Mouse (Mus musculus) megakaryocyte, embryonic 14.5 days (primary cell): ENCODE measurements around the gene 1700019N19Rik. TPM values are rescaled to one million over a fixed set of nuclear protein-coding genes. Genes with fewer than 3 reads are reported as not detected.

Experiments
- H3K27me3 ChIP-seq: replicated peaks from 2 replicates; pipeline ENCODE3; 2012; ENCODE audit warnings: inconsistent platforms
- H3K36me3 ChIP-seq: replicated peaks from 2 replicates; pipeline ENCODE3; 2012; ENCODE audit warnings: low read length, inconsistent platforms, mixed read lengths
- H3K4me1 ChIP-seq: 2 replicates; pipeline ENCODE4 v1.6.1; 2012; ENCODE audit warnings: inconsistent platforms
- H3K4me3 ChIP-seq: replicated peaks from 2 replicates; pipeline ENCODE3; 2012; ENCODE audit warnings: moderate library complexity, mild to moderate bottlenecking, inconsistent platforms
- H3K9me3 ChIP-seq: 2 replicates; pipeline ENCODE4 v1.6.1; 2012; ENCODE audit warnings: inconsistent platforms
- FLI1 ChIP-seq: IDR thresholded peaks from 2 replicates; pipeline ENCODE4 v1.6.1; 2012; ENCODE audit warnings: low read length, inconsistent platforms, mixed read lengths
- GATA1 ChIP-seq: IDR thresholded peaks from 3 replicates; pipeline ENCODE4 v1.6.1; 2012; ENCODE audit warnings: mixed read lengths, low read length, inconsistent platforms, borderline replicate concordance
- polyA plus RNA-seq: library from polyadenylated mRNA; stranded (reverse); fragments of >175 nt; gene quantifications from 2 replicates; pipeline ENCODE4 v1.2.3, GENCODE M21; 2012; ENCODE audit warnings: low replicate concordance; ENCODE audit not compliant: insufficient read depth

1700019N19Rik gene
- polyA plus RNA-seq, 1 experiment = not detected

DNA sequence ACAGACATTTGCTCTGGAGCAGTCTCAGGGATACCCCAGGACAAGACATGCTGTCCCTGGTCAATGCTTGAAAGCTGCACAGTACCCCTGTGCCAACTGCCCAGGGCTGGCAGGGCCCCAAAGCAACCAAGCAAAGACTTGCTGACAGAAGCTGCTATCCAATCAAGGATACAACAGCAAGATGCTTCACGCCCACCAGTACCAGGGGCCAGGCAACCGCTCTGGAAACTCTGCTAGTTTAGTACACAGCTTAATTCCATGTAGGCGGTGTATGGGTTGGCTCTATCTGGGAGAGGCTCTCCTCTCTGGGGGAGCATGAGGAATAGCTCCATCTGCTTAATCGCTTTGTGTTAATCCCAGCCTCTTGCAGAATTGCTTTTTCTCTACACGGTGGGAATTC, 35.3 kb upstream of the 1700019N19Rik start:
- TF ChIP-seq GATA1 (no peak), FLI1 (no peak)
- H3K36me3 ChIP-seq = no peaks in the 10 kb centered on the region
- H3K4me3 ChIP-seq = no peak overlapping the region
- peaks cover 1% of the 10 kb centered on the region for H3K27me3 ChIP-seq
- H3K9me3 ChIP-seq = no peaks in the 10 kb centered on the region
- H3K4me1 ChIP-seq = no peaks in the 10 kb centered on the region

GRCm38 (mm10) chr19:58827656-58828055, 33.4 kb upstream of the 1700019N19Rik start:
- H3K9me3 ChIP-seq = no peaks in the 10 kb centered on the region
- TF ChIP-seq GATA1 = no peak
- TF ChIP-seq FLI1 = no peak
- H3K36me3 ChIP-seq = no peaks in the 10 kb centered on the region
- no peaks in the 10 kb centered on the region for H3K4me1 ChIP-seq
- H3K27me3 ChIP-seq = peaks cover 1% of the 10 kb centered on the region
- H3K4me3 ChIP-seq = no peak overlapping the region

- no peak for TF ChIP-seq GATA1
- no peak for TF ChIP-seq FLI1
Observed at GRCm38 (mm10) chr19:58824316-58824715, 30.1 kb upstream of the 1700019N19Rik start.

GRCm38 (mm10) chr19:58823301-58823700, 29.0 kb upstream of the 1700019N19Rik start:
- Histone ChIP-seq H3K9me3 (no peaks in the 10 kb centered on the region), H3K4me3 (no peak overlapping the region), H3K36me3 (no peaks in the 10 kb centered on the region), H3K4me1 (no peaks in the 10 kb centered on the region), H3K27me3 (peaks cover 1% of the 10 kb centered on the region)
- TF ChIP-seq FLI1 = no peak
- no peak for TF ChIP-seq GATA1

More at GRCm38 (mm10) chr19:58824316-58824715, 30.1 kb upstream of the 1700019N19Rik start:
- Histone ChIP-seq H3K9me3 (no peaks in the 10 kb centered on the region), H3K4me1 (no peaks in the 10 kb centered on the region), H3K36me3 (no peaks in the 10 kb centered on the region), H3K4me3 (no peak overlapping the region), H3K27me3 (peaks cover 1% of the 10 kb centered on the region)

GRCm38 (mm10) chr19:58822454-58823200, 28.4 kb upstream of the 1700019N19Rik start:
- no peaks in the 10 kb centered on the region for H3K9me3 ChIP-seq
- no peaks in the 10 kb centered on the region for H3K4me1 ChIP-seq
- no peaks in the 10 kb centered on the region for H3K27me3 ChIP-seq
- H3K36me3 ChIP-seq = no peaks in the 10 kb centered on the region
- no peak overlapping the region for H3K4me3 ChIP-seq
- no peak for TF ChIP-seq FLI1

DNA sequence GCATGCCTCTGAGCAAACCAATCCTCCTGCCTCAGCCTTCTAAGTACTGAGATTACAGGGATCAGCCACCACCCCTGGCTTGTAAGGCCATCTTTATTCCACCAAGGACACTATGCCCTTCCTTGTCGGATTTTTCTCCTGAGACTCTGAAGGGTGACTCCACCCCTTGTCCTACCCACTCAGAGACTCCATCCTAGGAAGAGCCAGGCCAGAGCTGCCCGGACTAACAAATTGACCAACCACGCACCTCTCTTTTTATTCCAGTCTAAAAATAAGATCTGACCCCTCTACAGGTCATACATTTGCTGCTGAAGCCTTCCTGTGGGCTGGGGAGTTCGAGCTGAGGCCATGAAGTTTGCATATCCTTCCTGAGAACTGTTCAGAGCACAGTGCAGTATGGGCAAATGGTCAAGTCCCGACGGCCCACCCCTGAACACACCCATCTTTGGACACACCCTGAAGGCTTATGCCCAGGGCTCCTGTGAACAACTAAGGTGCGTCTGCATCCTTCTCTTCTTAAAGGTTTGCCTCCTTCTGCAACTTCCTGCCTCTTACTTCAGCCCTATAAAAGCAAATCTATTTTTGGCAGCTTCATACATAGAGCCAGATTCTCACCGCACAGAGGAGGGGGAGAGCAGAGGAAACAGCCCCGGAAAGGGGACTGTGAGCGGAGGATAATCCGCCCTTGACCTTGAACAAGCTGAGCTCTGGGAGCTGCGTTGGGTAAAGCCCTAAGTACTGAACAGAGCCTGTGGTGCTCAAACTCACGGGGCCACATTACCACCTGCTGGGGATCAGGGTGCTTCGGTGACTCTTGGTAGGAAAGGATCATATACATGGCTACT, 24.5 kb upstream of the 1700019N19Rik start:
- Histone ChIP-seq H3K4me1 (no peaks in the 10 kb centered on the region), H3K9me3 (no peaks in the 10 kb centered on the region), H3K4me3 (no peak overlapping the region), H3K27me3 (no peaks in the 10 kb centered on the region), H3K36me3 (no peaks in the 10 kb centered on the region)
- TF ChIP-seq GATA1 = no peak
- no peak for TF ChIP-seq FLI1

- no peaks in the 10 kb centered on the region for H3K36me3 ChIP-seq
- TF ChIP-seq FLI1 (no peak), GATA1 (no peak)
- no peaks in the 10 kb centered on the region for H3K27me3 ChIP-seq
- H3K4me3 ChIP-seq = no peak overlapping the region
- H3K4me1 ChIP-seq = no peaks in the 10 kb centered on the region
- H3K9me3 ChIP-seq = no peaks in the 10 kb centered on the region
Observed at GRCm38 (mm10) chr19:58817398-58817797, 23.1 kb upstream of the 1700019N19Rik start.

DNA sequence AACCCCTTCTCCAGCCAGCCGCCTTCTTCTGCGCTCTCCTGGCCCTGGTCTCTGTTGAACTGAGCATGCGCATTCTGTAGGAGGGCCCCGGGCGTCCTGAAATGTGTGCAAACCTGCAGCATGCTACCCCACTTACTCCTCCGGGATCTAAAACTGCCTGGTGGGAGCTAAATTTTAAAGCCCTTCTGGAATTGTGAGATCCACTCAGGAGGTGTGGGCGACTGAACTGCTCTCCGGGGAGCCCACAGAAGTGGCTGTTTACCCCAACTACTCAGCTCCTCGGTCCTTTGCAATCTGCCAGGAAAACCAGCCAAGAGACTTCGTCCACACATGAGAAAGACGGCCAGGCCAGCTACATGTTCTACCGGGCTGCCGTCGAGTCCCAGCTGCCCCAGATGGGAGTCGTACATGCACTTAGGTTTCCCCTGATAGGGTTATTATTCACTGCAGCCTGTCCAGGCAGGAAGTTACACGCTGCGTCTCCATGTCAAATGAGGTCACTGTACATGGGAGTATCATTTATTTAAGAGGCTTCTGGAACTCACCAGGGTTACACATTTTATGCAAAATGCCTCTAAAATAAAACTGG, 22.3 kb upstream of the 1700019N19Rik start:
- Histone ChIP-seq H3K36me3 (no peaks in the 10 kb centered on the region), H3K4me3 (no peak overlapping the region), H3K4me1 (no peaks in the 10 kb centered on the region), H3K27me3 (no peaks in the 10 kb centered on the region), H3K9me3 (no peaks in the 10 kb centered on the region)
- TF ChIP-seq GATA1 (no peak), FLI1 (no peak)

- TF ChIP-seq GATA1 (no peak), FLI1 (no peak)
- Histone ChIP-seq H3K4me1 (no peaks in the 10 kb centered on the region), H3K27me3 (no peaks in the 10 kb centered on the region), H3K4me3 (no peak overlapping the region), H3K9me3 (no peaks in the 10 kb centered on the region), H3K36me3 (no peaks in the 10 kb centered on the region)
Observed at GRCm38 (mm10) chr19:58815179-58815922, 21.1 kb upstream of the 1700019N19Rik start.

GRCm38 (mm10) chr19:58810536-58810935, 16.3 kb upstream of the 1700019N19Rik start:
- Histone ChIP-seq H3K36me3 (no peaks in the 10 kb centered on the region), H3K4me1 (no peaks in the 10 kb centered on the region), H3K27me3 (no peaks in the 10 kb centered on the region), H3K4me3 (no peak overlapping the region), H3K9me3 (no peaks in the 10 kb centered on the region)
- TF ChIP-seq FLI1 = no peak
- no peak for TF ChIP-seq GATA1
